Mouse (Mus musculus): Measurements from ENCODE around the gene Rhoc. TPM values are rescaled to one million over a fixed set of nuclear protein-coding genes. Genes with fewer than 3 reads are reported as not detected.

Rhoc gene
- total and polyA plus RNA-seq, 3 experiments: 1.2 to 8.3 (median 7.9) TPM

GRCm38 (mm10) chr3:104804312-104804711 lies 16.1 kb downstream of the Rhoc start:
- H3K27ac ChIP-seq (ENCODE audit: insufficient read depth, low read depth): no peak overlapping the region

GRCm38 (mm10) chr3:104805539-104805938 lies 17.4 kb downstream of the Rhoc start:
- Histone ChIP-seq H3K9ac (ENCODE audit: insufficient read depth, low read depth) (no peak overlapping the region), H3K9me3 (replicated peaks; ENCODE audit: low read length) (no peaks in the 10 kb centered on the region), H3K36me3 (replicated peaks in 1 of 2; ENCODE audit: control insufficient read depth in 1 of 2, insufficient read depth in 1 of 2, low read length in 1 of 2) (peaks cover 24 to 62% of the 10 kb centered on the region in 2 experiments), H3K4me2 (ENCODE audit: insufficient read depth, low read depth, poor library complexity, severe bottlenecking) (no peak overlapping the region), H3K4me1 (ENCODE audit: control insufficient read depth in 1 of 2, insufficient read depth in 2 of 2) (no peaks in the 10 kb centered on the region), H3K79me2 (replicated peaks; ENCODE audit: control insufficient read depth, extremely low read depth, insufficient read depth, poor library complexity, severe bottlenecking) (no peaks in the 10 kb centered on the region), H3K4me3 (replicated peaks in 1 of 3; ENCODE audit: low read depth in 2 of 3, low read length in 2 of 3, poor library complexity in 1 of 3) (no peak overlapping the region), H3K27me3 (replicated peaks) (no peaks in the 10 kb centered on the region), H3K27ac (ENCODE audit: insufficient read depth, low read depth) (no peak overlapping the region)
- TF ChIP-seq UBTF (IDR thresholded peaks at IDR 0.05; ENCODE audit: low read depth, low read length) (no peak), MXI1 (IDR thresholded peaks at IDR 0.05; ENCODE audit: low read depth, low read length) (no peak), EP300 (IDR thresholded peaks at IDR 0.05; ENCODE audit: low read length) (no peak), MAZ (IDR thresholded peaks at IDR 0.05; ENCODE audit: low read depth, low read length) (no peak), RCOR1 (conservative IDR thresholded peaks at IDR 0.05; ENCODE audit: low read depth, low read length) (no peak), IRF4 (IDR thresholded peaks at IDR 0.05; ENCODE audit: low read depth, low read length) (no peak), RAD21 (IDR thresholded peaks at IDR 0.05; ENCODE audit: low read depth, low read length) (no peak), ELF1 (IDR thresholded peaks at IDR 0.05; ENCODE audit: low read depth, low read length) (no peak), E2F4 (IDR thresholded peaks at IDR 0.05; ENCODE audit: insufficient replicate concordance, low read depth, low read length) (no peak), HCFC1 (IDR thresholded peaks at IDR 0.05; ENCODE audit: low read depth, low read length) (no peak), MEF2A (IDR thresholded peaks at IDR 0.05; ENCODE audit: borderline replicate concordance, low read depth, low read length) (no peak), GABPA (IDR thresholded peaks at IDR 0.05; ENCODE audit: insufficient replicate concordance, low read depth, low read length) (no peak), TCF12 (IDR thresholded peaks at IDR 0.05; ENCODE audit: low read depth, low read length) (no peak), MAX (IDR thresholded peaks at IDR 0.05; ENCODE audit: low read length) (no peak), NELFE (IDR thresholded peaks at IDR 0.05; ENCODE audit: low read depth, low read length) (no peak)
- in situ Hi-C loops (cut with MboI; ENCODE audit: low pct_ligation_motif_present, low pct_unique_long_range_greater_than_20kb, low sequenced_read_pairs) (no loop called here), dilution Hi-C loops (cut with MboI; ENCODE audit: extremely low pct_ligation_motif_present, extremely low pct_unique_long_range_greater_than_20kb, low sequenced_read_pairs) (no loop called here)
- no peak for DNase-seq (ENCODE audit: extremely low read depth)

More at GRCm38 (mm10) chr3:104804312-104804711, 16.1 kb downstream of the Rhoc start:
- DNase-seq (ENCODE audit: extremely low read depth): no peak
- H3K9me3 ChIP-seq (replicated peaks; ENCODE audit: low read length): no peaks in the 10 kb centered on the region
- peaks cover 36 to 74% of the 10 kb centered on the region in 2 experiments for H3K36me3 ChIP-seq (replicated peaks in 1 of 2; ENCODE audit: control insufficient read depth in 1 of 2, insufficient read depth in 1 of 2, low read length in 1 of 2)
- no peaks in the 10 kb centered on the region for H3K79me2 ChIP-seq (replicated peaks; ENCODE audit: control insufficient read depth, extremely low read depth, insufficient read depth, poor library complexity, severe bottlenecking)
- TF ChIP-seq TCF12 (IDR thresholded peaks at IDR 0.05; ENCODE audit: low read depth, low read length) (no peak), E2F4 (IDR thresholded peaks at IDR 0.05; ENCODE audit: insufficient replicate concordance, low read depth, low read length) (no peak), SIN3A (IDR thresholded peaks at IDR 0.05; ENCODE audit: low read length) (no peak), CHD1 (IDR thresholded peaks at IDR 0.05; ENCODE audit: low read depth, low read length) (no peak), EP300 (IDR thresholded peaks at IDR 0.05; ENCODE audit: low read length) (no peak), JUND (conservative IDR thresholded peaks at IDR 0.05; ENCODE audit: low read depth, low read length) (no peak), MAFK (IDR thresholded peaks at IDR 0.05; ENCODE audit: insufficient replicate concordance, low read length) (no peak)
- no peaks in the 10 kb centered on the region for H3K4me1 ChIP-seq (ENCODE audit: control insufficient read depth in 1 of 2, insufficient read depth in 2 of 2)
- no peak overlapping the region for H3K4me3 ChIP-seq (replicated peaks in 1 of 3; ENCODE audit: low read depth in 2 of 3, low read length in 2 of 3, poor library complexity in 1 of 3)
- dilution Hi-C loops (cut with MboI; ENCODE audit: extremely low pct_ligation_motif_present, extremely low pct_unique_long_range_greater_than_20kb, low sequenced_read_pairs): no loop called here
- no peak overlapping the region for H3K4me2 ChIP-seq (ENCODE audit: insufficient read depth, low read depth, poor library complexity, severe bottlenecking)
- H3K27me3 ChIP-seq (replicated peaks): no peaks in the 10 kb centered on the region
- in situ Hi-C loops (cut with MboI; ENCODE audit: low pct_ligation_motif_present, low pct_unique_long_range_greater_than_20kb, low sequenced_read_pairs): no loop called here
- H3K9ac ChIP-seq (ENCODE audit: insufficient read depth, low read depth): no peak overlapping the region

Measured in CH12.LX (cell line).